Mouse (Mus musculus): Measurements from ENCODE around the gene Jade1.

GRCm38 (mm10) chr3:41606330-41606664 lies 50.8 kb downstream of the Jade1 start:
- peak; percentile 18; the same call in 1 of the 2 replicates for TF ChIP-seq CTCF (IDR thresholded peaks at IDR 0.05; ENCODE audit: low read depth)
- no peak for TF ChIP-seq EP300 (IDR thresholded peaks at IDR 0.05; ENCODE audit: low read depth)

Data from heart, postnatal 0 days (tissue).